Mouse (Mus musculus): ENCODE measurements around the gene Hmga1b. TPM values are rescaled to one million over a fixed set of nuclear protein-coding genes. Genes with fewer than 3 reads are reported as not detected.
"Not testable (repeated sequence)": the region's sequence is repeated elsewhere in the genome, so short reads cannot be mapped to it uniquely, and the experiment has no call there.

Hmga1b gene
- polyA plus RNA-seq, 1 experiment from 2014 or later = 1.6 TPM

- peaks cover 22% of the 10 kb centered on the region for H3K4me1 ChIP-seq (ENCODE audit: insufficient read depth)
Measured at GRCm38 (mm10) chr11:120726243-120727168, 36.1 kb upstream of the Hmga1b start.

GRCm38 (mm10) chr11:120727169-120727527, 35.4 kb upstream of the Hmga1b start, which contains the start of gene Dcxr:
TSS of gene Dcxr (minus strand) at chr11:120727281.
- Histone ChIP-seq H3K9me3 (ENCODE audit: low read length) (no peaks in the 10 kb centered on the region), H3K4me1 (ENCODE audit: insufficient read depth) (peaks cover 16% of the 10 kb centered on the region), H3K4me2 (ENCODE audit: low read depth, low read length) (peak within 1 kb of the TSS; percentile 86), H3K27me3 (ENCODE audit: insufficient read depth, low read length) (peaks cover 10% of the 10 kb centered on the region), H3K4me3 (ENCODE audit: low read depth, low read length) (peak within 1 kb of the TSS; percentile 63), H3K27ac (ENCODE audit: low read depth) (peak within 1 kb of the TSS; percentile 93), H3K9ac (replicated peaks) (peak within 1 kb of the TSS; percentile 70), H3K36me3 (replicated peaks; ENCODE audit: insufficient read depth, low read length) (0 out of 2 replicates have a peak, but pooled peaks cover 2% of the 10 kb centered on the region)
- 1% methylated on average over 14 of the region's 14 CpGs for WGBS (ENCODE audit: insufficient replicate concordance)
- ATAC-seq (peak; percentile 89), DNase-seq (peak; percentile 88)
- TF ChIP-seq EP300 (IDR thresholded peaks at IDR 0.05; ENCODE audit: low read depth) (no peak), CTCF (IDR thresholded peaks at IDR 0.05; ENCODE audit: low read depth) (peak; percentile 63)

More at GRCm38 (mm10) chr11:120726243-120727168, 36.1 kb upstream of the Hmga1b start:
- DNase-seq (no peak), ATAC-seq (peak; percentile 77)
- WGBS (ENCODE audit: insufficient replicate concordance) = 22% methylated on average over 34 of the region's 36 CpGs
- TF ChIP-seq EP300 (IDR thresholded peaks at IDR 0.05; ENCODE audit: low read depth) (no peak), CTCF (IDR thresholded peaks at IDR 0.05; ENCODE audit: low read depth) (peak; percentile 5; the same call in 1 of the 2 replicates)
- H3K9ac ChIP-seq (replicated peaks) = peak overlapping the region; percentile 70
- no peaks in the 10 kb centered on the region for H3K9me3 ChIP-seq (ENCODE audit: low read length)
- peak overlapping the region; percentile 63 for H3K4me3 ChIP-seq (ENCODE audit: low read depth, low read length)
- peak overlapping the region; percentile 86 for H3K4me2 ChIP-seq (ENCODE audit: low read depth, low read length)
- peaks cover 17% of the 10 kb centered on the region for H3K27me3 ChIP-seq (ENCODE audit: insufficient read depth, low read length)
- peak overlapping the region; percentile 93 for H3K27ac ChIP-seq (ENCODE audit: low read depth)
- H3K36me3 ChIP-seq (replicated peaks; ENCODE audit: insufficient read depth, low read length) = 0 out of 2 replicates have a peak, but pooled peaks cover 2% of the 10 kb centered on the region

GRCm38 (mm10) chr11:120727564-120727963, 35.0 kb upstream of the Hmga1b start:
- Histone ChIP-seq H3K36me3 (replicated peaks; ENCODE audit: insufficient read depth, low read length) (0 out of 2 replicates have a peak, but pooled peaks cover 2% of the 10 kb centered on the region), H3K27me3 (ENCODE audit: insufficient read depth, low read length) (peaks cover 6% of the 10 kb centered on the region; the same call in 1 of the 2 replicates), H3K27ac (ENCODE audit: low read depth) (peak overlapping the region; percentile 7; the same call in 1 of the 2 replicates), H3K9ac (replicated peaks) (no peak overlapping the region), H3K4me1 (ENCODE audit: insufficient read depth) (peaks cover 15% of the 10 kb centered on the region), H3K4me2 (ENCODE audit: low read depth, low read length) (peak overlapping the region; percentile 86), H3K4me3 (ENCODE audit: low read depth, low read length) (no peak overlapping the region), H3K9me3 (ENCODE audit: low read length) (no peaks in the 10 kb centered on the region)
- WGBS (ENCODE audit: insufficient replicate concordance) = 46% methylated on average over 12 of the region's 12 CpGs
- TF ChIP-seq CTCF (IDR thresholded peaks at IDR 0.05; ENCODE audit: low read depth) (no peak), EP300 (IDR thresholded peaks at IDR 0.05; ENCODE audit: low read depth) (no peak)
- DNase-seq = no peak
- no peak for ATAC-seq

- Histone ChIP-seq H3K27ac (ENCODE audit: low read depth) (no peak overlapping the region), H3K36me3 (replicated peaks; ENCODE audit: insufficient read depth, low read length) (0 out of 2 replicates have a peak, but pooled peaks cover 2% of the 10 kb centered on the region), H3K4me3 (ENCODE audit: low read depth, low read length) (no peak overlapping the region), H3K4me2 (ENCODE audit: low read depth, low read length) (no peak overlapping the region), H3K4me1 (ENCODE audit: insufficient read depth) (peaks cover 15% of the 10 kb centered on the region), H3K9me3 (ENCODE audit: low read length) (no peaks in the 10 kb centered on the region), H3K9ac (replicated peaks) (no peak overlapping the region), H3K27me3 (ENCODE audit: insufficient read depth, low read length) (0 out of 2 replicates have a peak, but pooled peaks cover 8% of the 10 kb centered on the region)
- DNase-seq (no peak), ATAC-seq (no peak)
- no peak for TF ChIP-seq EP300 (IDR thresholded peaks at IDR 0.05; ENCODE audit: low read depth)
- TF ChIP-seq CTCF (IDR thresholded peaks at IDR 0.05; ENCODE audit: low read depth) = no peak
- WGBS (ENCODE audit: insufficient replicate concordance) = 75% methylated on average over 11 of the region's 11 CpGs
Measured at GRCm38 (mm10) chr11:120728530-120729240, 33.9 kb upstream of the Hmga1b start.

- not testable (repeated sequence) for H3K9me3 ChIP-seq (ENCODE audit: low read length); H3K4me3 ChIP-seq (ENCODE audit: low read depth, low read length); H3K27me3 ChIP-seq (ENCODE audit: insufficient read depth, low read length); H3K9ac ChIP-seq (replicated peaks); H3K27ac ChIP-seq (ENCODE audit: low read depth); H3K36me3 ChIP-seq (replicated peaks; ENCODE audit: insufficient read depth, low read length)
- DNase-seq (peak; percentile 73), ATAC-seq (peak; percentile 30)
- H3K4me1 ChIP-seq (ENCODE audit: insufficient read depth) = peaks cover 15% of the 10 kb centered on the region
- WGBS (ENCODE audit: insufficient replicate concordance) = 5% methylated on average over 17 of the region's 21 CpGs
- peak overlapping the region; percentile 47 for H3K4me2 ChIP-seq (ENCODE audit: low read depth, low read length)
Measured at GRCm38 (mm10) chr11:120729432-120730050, 33.1 kb upstream of the Hmga1b start.

All from liver, postnatal 0 days (tissue).